Mouse (Mus musculus) C2C12 (cell line): ENCODE measurements at regions not wholly inside any gene's neighbourhood (a gene's known extent, or its start where the extent isn't known, plus 50 kb on each side); places are given as distances from the start of the nearest gene placed in this dataset.

Source experiments
- CEBPB ChIP-seq: IDR thresholded peaks from one replicate; pipeline ENCODE4 v1.6.1; 2011; ENCODE audit warnings: low read depth, mild to moderate bottlenecking, control low read depth, moderate library complexity
- CTCF ChIP-seq: IDR thresholded peaks from one replicate; pipeline ENCODE4 v1.5.1; 2011; ENCODE audit not compliant: control insufficient read depth, insufficient read depth, insufficient read length
- MAX ChIP-seq: IDR thresholded peaks from one replicate; pipeline ENCODE4 v1.6.1; 2011; ENCODE audit warnings: mild to moderate bottlenecking, control low read depth
- MYOD1 ChIP-seq: IDR thresholded peaks from one replicate; pipeline ENCODE4 v1.6.1; 2011; ENCODE audit warnings: low read depth; ENCODE audit not compliant: control insufficient read depth, insufficient read length
- MYOG ChIP-seq: IDR thresholded peaks from one replicate; pipeline ENCODE4 v1.6.1; 2011; ENCODE audit not compliant: control insufficient read depth, insufficient read length; ENCODE audit errors: extremely low read depth
- USF1 ChIP-seq: IDR thresholded peaks from one replicate; pipeline ENCODE4 v1.6.1; 2011; ENCODE audit warnings: low read depth, mild to moderate bottlenecking, control low read depth, moderate library complexity

DNA sequence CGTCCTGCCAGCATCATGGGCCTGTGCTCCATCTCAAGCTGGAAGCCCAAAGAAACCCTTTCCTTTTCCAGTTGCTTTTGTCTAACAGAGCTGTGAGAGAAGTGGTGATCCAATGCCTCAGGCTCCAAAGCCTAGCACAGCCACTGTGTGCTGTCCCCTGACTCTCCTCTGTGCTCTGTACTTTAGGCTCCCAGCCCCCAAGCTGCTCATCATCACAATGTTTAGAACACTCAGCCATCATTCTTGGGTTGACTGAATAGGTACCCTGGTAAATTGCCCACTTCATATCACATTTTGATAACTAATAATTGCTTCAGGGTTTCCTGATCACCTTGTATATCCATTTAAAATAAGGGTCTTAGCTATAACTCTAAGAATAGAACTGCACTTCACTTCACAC lies 178.8 kb downstream of the Ifng start:
- TF ChIP-seq CTCF (no peak), MAX (no peak), MYOD1 (no peak), MYOG (no peak), USF1 (no peak), CEBPB (no peak)
